Mouse (Mus musculus): ENCODE data around the gene Dhx9. TPM values are rescaled to one million over a fixed set of nuclear protein-coding genes. Genes with fewer than 3 reads are reported as not detected.
"Not testable (repeated sequence)": the region's sequence is repeated elsewhere in the genome, so short reads cannot be mapped to it uniquely, and the experiment has no call there.

Gene Dhx9
- total RNA-seq, 2 experiments from 2014 or later = 114 to 201 TPM

DNA sequence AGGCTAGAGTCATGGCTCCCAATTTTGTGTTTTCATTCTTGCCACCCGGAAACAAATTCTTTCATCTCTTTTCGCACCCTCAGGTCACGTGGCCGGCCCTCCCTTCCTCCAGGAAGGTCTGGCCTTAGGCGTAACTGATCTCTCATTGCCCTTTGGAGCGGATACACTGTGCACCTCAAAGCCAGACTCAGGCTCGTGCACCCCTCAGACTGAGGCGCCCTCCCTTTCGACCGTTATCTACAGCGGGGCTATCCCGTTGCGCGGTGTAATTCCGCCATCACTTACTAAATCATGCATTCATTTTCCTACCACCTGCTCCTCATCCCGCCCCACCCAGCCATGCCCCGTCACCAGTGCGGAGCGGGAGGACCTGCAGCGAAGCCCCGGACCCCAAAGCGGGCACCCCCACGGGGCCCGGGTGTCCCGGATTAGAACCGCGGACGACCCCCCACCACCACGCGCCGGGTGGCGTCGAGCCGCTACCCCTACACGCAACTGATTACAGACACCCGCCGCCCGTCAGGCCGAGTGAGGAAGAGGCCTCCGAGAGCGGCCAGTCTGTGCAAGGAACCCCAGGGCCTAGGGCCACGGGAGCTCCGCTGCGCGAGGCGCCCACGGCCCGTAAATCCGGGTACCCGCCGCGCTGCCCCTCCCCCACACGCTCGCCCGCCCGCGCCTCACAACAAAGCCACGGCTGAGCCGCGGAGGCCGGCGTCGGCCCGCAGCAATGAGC lies 527 bp downstream of the Dhx9 start:
- ATAC-seq (replicated peaks; ENCODE audit: poor library complexity) = peak; percentile 45

DNA sequence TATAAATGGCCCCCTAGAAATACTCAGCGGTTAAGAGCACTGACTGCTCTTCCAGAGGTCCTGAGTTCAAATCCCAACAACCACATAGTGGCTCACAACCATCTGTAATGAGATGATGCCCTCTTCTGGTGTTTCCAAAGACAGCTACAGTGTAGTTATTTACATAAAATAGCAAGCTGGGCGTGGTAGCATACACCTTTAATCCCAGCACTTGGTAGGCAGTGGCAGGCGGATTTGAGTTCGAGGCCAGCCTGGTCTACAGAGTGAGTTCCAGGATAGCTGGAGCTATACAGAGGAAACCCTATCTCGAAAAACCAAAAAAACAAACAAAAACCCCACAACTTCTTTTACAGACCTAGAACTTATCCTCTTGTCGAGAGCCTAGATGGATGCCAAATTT lies 1.3 kb downstream of the Dhx9 start:
- ATAC-seq (replicated peaks; ENCODE audit: poor library complexity) = not testable (repeated sequence)

- no peak for ATAC-seq (replicated peaks; ENCODE audit: poor library complexity)
These were observed 2.2 kb downstream of the Dhx9 start for GRCm38 (mm10) chr1:153485201-153485796.

DNA sequence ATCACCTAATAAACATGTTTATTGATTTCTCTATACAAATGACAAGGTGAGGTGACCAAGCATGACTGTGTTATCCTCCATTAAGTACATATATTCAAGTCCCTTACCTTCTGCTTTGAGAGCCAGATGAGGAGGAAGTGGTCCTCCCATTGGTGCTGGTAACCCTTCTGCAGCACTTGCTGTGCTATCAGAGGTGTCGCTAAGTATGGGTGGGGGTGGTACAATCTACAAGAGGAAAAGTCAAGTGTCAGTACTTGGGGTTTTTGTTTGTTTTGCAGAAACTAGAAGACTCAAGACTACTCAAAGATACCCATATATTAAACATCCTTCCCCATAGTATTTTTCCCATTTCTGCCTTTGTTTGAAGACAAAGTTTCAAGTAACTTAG lies 6.4 kb downstream of the Dhx9 start:
- ATAC-seq (replicated peaks; ENCODE audit: poor library complexity) = no peak

DNA sequence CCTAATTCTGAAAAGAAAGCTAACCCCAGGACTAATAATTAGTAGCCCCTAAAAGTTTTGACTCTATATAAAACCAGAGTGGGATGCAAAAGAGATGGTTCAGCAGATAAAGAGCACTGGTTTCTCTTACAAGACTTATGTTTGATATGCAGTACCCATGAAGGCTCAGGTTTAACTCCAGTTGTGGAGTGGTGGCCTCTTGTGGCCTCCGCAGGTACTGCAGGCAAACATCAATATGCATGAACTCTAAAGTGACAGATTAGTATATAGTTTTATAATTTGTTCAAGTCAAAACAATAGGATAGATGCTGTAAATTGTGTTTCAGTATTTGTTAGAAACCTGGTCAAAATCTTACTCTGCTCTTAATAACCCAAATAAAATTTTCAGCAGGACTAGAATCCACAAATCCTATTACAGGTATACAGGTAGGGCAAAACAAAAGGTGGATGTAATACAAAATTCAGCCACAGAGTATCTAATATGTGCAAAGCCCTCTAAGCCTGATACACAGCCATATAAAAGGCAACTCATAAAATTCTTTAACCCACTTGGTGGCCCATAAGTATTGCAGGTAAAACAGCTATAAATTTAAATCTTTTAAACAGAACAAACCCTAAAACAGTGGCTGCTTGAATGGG lies 7.0 kb downstream of the Dhx9 start:
- peak; percentile 93 for ATAC-seq (replicated peaks; ENCODE audit: poor library complexity)

- no peak for ATAC-seq (replicated peaks; ENCODE audit: poor library complexity)
These were observed 8.2 kb downstream of the Dhx9 start for GRCm38 (mm10) chr1:153479296-153479695.

- ATAC-seq (replicated peaks; ENCODE audit: poor library complexity) = no peak
These were observed 25.7 kb downstream of the Dhx9 start for GRCm38 (mm10) chr1:153461796-153462195.

GRCm38 (mm10) chr1:153456137-153456536 lies 31.3 kb downstream of the Dhx9 start:
- ATAC-seq (replicated peaks; ENCODE audit: poor library complexity) = no peak

- ATAC-seq (replicated peaks; ENCODE audit: poor library complexity) = no peak
These were observed 34.3 kb downstream of the Dhx9 start for GRCm38 (mm10) chr1:153453146-153453642.

DNA sequence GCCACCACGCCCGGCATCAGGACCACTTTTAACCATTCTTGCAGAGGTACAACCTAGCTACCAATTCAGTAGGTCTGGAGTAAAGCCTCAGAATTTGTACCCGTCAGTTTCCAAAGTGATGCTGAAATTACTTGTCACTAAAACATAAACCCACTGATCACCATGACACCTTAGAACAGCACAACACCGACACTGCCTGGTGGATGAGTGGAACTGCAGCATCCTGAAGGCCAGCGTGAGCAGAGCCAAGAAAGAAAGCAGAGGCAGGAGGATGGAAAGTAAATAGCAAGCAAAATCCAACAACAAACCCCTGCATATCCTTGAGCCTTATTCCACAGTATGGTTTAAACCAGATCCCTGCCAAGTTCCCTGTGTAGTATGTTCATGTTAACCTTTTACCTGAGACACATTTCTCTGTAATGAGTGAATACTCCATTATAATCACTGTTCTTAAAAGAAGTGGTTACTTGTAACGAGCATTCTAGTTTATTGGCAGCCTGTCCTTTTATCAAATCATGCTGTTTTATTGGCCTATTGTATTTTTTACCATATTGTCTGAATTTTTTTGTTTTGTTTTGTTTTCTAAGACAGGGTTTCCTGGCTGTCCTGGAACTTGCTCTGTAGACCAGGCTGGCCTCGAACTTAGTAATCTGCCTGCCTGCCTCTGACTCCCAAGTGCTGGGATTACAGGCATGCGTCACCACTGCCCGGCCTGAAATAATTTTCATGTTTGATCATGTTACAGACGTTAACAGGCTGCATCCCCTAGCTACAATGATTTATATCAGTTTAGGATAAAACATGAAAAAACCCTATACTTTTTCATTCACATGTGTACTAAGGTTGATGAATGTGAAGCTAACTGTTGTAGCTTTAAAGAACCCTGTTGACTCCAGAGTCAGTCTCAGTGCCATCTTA lies 36.0 kb downstream of the Dhx9 start:
- ATAC-seq (replicated peaks; ENCODE audit: poor library complexity) = peak; percentile 88

DNA sequence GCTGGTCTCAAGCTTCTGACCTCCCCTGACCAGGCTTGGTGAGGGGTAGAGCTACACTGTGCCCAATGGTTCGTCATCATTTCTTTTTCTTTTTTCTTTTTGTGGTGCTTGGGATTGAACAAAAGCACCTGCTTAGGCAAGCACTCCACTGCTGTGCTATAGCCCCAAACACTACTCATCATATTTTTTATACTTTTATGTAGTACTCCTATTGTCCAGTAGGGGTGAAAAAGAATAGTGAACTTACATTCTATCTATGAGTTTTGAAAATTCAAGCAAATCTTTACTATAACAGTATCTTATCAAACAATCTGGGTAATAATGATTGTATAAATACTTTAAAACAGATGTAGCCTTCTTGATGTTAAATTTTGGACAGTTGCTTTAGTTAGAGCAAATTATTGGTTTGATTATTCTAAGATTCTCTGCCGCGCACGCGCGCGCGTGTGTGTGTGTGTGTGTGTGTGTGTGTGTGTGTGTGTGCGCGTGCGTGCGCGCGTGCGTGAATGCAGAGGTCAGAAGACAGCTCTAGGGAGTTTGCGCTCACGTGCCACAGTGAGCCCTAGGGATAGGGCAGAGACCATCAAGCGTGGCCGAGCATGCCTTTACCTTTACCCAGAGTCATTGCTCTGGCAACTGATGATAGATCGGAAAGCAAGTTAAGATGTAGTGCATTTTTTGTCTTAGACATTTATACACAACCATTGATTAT lies 41.2 kb downstream of the Dhx9 start:
- ATAC-seq (replicated peaks; ENCODE audit: poor library complexity) = no peak

DNA sequence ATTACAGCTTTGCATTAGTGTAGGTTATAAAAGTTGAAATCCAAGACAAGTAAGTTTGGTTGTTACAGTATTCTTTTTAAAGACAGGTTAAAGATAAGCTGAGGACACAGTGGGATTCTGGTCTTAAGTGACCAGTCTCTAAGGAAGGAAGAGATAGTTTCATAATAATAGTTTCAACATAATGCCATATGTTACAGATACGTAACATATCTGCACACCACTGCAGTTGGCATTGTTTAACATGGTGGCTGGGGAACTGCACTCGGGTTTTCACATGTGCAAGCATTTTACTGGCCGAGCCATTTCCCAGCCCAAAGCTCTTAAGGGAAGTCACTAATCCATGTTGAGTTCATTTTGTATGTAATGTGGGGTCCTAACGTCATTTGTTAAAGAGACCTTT lies 43.8 kb downstream of the Dhx9 start:
- ATAC-seq (replicated peaks; ENCODE audit: poor library complexity) = peak; percentile 70

- peak; percentile 62 for ATAC-seq (replicated peaks; ENCODE audit: poor library complexity)
These were observed 44.4 kb downstream of the Dhx9 start for GRCm38 (mm10) chr1:153443019-153443418.

DNA sequence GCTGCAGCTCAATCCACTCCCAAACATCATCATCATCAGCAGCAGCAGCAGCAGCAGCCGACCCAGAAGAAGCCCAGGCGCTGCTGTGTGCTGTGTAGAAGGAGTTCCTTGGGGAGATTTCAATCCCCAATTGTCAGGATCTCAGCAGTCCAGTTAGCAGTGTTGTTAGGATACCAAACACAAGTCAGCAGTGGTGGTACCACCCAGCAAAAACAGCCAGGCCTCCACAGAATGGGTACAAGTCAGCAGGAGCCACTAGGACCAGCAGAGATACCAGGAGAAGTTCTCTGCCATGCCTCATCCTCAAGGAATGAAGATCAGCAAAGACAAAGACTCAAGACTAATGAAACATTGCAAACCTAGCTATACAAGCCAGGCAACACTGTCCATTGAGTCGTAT lies 45.8 kb downstream of the Dhx9 start:
- ATAC-seq (replicated peaks; ENCODE audit: poor library complexity) = no peak

GRCm38 (mm10) chr1:153440752-153441151 lies 46.7 kb downstream of the Dhx9 start:
- no peak for ATAC-seq (replicated peaks; ENCODE audit: poor library complexity)

- no peak for ATAC-seq (replicated peaks; ENCODE audit: poor library complexity)
These were observed 49.9 kb downstream of the Dhx9 start for GRCm38 (mm10) chr1:153437536-153437935.

DNA sequence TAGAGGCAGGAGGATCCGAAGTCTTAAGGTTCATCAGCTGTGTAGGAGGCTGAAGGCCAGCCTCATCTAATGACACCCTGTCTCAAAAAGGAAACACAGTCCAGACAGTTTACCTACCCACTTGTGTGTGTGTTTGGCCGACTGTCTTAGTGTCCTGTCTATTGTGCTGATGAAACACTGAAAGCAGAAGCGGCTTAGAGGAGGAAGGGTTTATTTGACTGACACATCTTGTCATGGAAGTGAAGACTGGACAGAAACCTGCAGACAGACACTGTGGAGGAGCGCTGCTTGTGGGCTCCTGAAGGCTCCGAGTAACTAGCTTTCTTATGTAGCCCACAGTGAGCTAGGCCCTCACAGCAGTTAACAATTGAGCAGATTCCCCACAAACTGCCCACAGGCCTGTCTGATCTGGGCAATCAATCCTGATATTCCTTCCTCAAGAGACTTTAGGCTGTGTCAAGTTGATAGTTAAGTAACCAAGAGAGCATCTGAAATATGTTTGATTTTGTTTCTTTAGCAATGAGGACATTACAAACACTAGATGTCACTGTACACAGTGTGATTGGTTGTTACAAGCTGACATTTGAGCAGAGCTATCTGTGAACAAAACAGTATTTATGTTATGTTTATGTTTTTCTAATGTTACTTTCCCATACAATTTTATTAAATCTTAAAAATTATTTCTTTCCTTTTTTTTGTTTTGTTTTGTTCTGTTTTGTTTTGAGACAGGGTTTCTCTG lies 53.4 kb downstream of the Dhx9 start:
- ATAC-seq (replicated peaks; ENCODE audit: poor library complexity) = peak; percentile 65

- ATAC-seq (replicated peaks; ENCODE audit: poor library complexity) = no peak
These were observed 55.1 kb downstream of the Dhx9 start for GRCm38 (mm10) chr1:153432329-153432728.

- peak; percentile 76 for ATAC-seq (replicated peaks; ENCODE audit: poor library complexity)
These were observed 55.8 kb downstream of the Dhx9 start for GRCm38 (mm10) chr1:153431701-153432100.

DNA sequence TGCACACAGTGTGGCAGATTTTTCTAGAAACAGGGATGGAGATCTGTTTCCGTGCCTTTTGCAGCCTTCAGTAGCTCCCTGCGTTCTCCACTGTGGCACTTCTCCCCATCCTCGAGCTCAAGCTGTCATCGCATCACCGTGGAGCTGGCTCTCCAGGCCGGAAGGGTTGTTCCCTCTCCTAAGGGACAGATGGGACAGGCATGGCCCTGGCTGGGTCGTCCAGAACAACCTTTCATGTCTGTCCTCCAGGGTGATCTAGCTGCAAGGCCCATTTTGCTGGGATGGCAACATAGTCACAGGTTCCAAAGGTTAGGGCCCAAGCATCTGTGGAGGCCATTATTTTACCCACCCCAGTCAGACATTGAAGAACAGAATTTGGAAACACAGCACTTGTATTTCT lies 56.3 kb downstream of the Dhx9 start:
- ATAC-seq (replicated peaks; ENCODE audit: poor library complexity) = no peak
